Mouse (Mus musculus) midbrain, embryonic 10.5 days (tissue): ENCODE data around the gene Map3k3. TPM values are rescaled to one million over a fixed set of nuclear protein-coding genes. Genes with fewer than 3 reads are reported as not detected.

Source experiments
- polyA plus RNA-seq: library from polyadenylated mRNA; unstranded; fragments of >200 nt; fragmentation: Nextera tagmentation; extraction: Ambion mirVana; gene quantifications from 2 replicates; pipeline ENCODE4 v1.2.1, GENCODE M21; 2016

The Map3k3 gene
- polyA plus RNA-seq, 1 experiment from 2014 or later = 21.9 TPM

Other genes starting within 250 kb of the Map3k3 start
- gene Cyb561, start 131.3 kb upstream of the Map3k3 start, polyA plus RNA-seq = 12.1 and 12.3 TPM in 2 replicates
- gene Ace, start 116.7 kb upstream of the Map3k3 start, polyA plus RNA-seq = 0.75 and 0.85 TPM in 2 replicates
- gene Ace3, start 89.9 kb upstream of the Map3k3 start, polyA plus RNA-seq = not detected in 2 replicates
- 0.31 and 0.33 TPM in 2 replicates for gene Kcnh6, start 76.5 kb upstream of the Map3k3 start, polyA plus RNA-seq
- gene Dcaf7, start 47.7 kb upstream of the Map3k3 start, polyA plus RNA-seq = 76.8 and 98.1 TPM in 2 replicates
- gene Taco1, start 18.6 kb upstream of the Map3k3 start, polyA plus RNA-seq = 13.7 and 14.1 TPM in 2 replicates
- 0.57 TPM in 1 of 2 replicates, not detected in the other for gene Gm10840, start 76.2 kb downstream of the Map3k3 start, polyA plus RNA-seq
- gene Limd2, start 76.2 kb downstream of the Map3k3 start, polyA plus RNA-seq = 364 and 366 TPM in 2 replicates
- 41.8 and 42.4 TPM in 2 replicates for gene Strada, start 117.6 kb downstream of the Map3k3 start, polyA plus RNA-seq
- 69.9 and 74.0 TPM in 2 replicates for gene Ccdc47, start 131.7 kb downstream of the Map3k3 start, polyA plus RNA-seq
- 100 and 112 TPM in 2 replicates for gene Ddx42, start 132.3 kb downstream of the Map3k3 start, polyA plus RNA-seq
- gene Ftsj3, start 171.5 kb downstream of the Map3k3 start, polyA plus RNA-seq = 78.1 and 83.8 TPM in 2 replicates
- gene Psmc5, start 171.5 kb downstream of the Map3k3 start, polyA plus RNA-seq = 408 and 433 TPM in 2 replicates
- gene Smarcd2, start 188.4 kb downstream of the Map3k3 start, polyA plus RNA-seq = 19.3 and 20.0 TPM in 2 replicates
- gene Tcam1, start 192.1 kb downstream of the Map3k3 start, polyA plus RNA-seq = 0.06 and 0.15 TPM in 2 replicates
- not detected in 2 replicates for gene Gh, start 217.3 kb downstream of the Map3k3 start, polyA plus RNA-seq
- gene Cd79b, start 230.1 kb downstream of the Map3k3 start, polyA plus RNA-seq = 0.99 TPM in 2 replicates